Mouse (Mus musculus) kidney, embryonic 14.5 days (tissue): ENCODE data around the gene Pnpla6. TPM values are rescaled to one million over a fixed set of nuclear protein-coding genes. Genes with fewer than 3 reads are reported as not detected.
A peak's percentile ranks its signal among the peaks of the same experiment; 100 is the strongest.

Experiments used
- ATAC-seq: fragments of 200-750 bp; cut with Nextera tagmentation; 2 replicates; pipeline ENCODE4 v1.8.0; 2017; ENCODE audit warnings: moderate number of reproducible peaks, mild to moderate bottlenecking, moderate TSS enrichment, moderate library complexity; ENCODE audit not compliant: low FRiP score, low TSS enrichment
- H3K27ac ChIP-seq: fragments of 300-500 bp; sonication (generic); 2 replicates; pipeline ENCODE4 v1.5.1; 2014; ENCODE audit warnings: low read depth, mild to moderate bottlenecking, low read length, moderate library complexity, mixed read lengths
- H3K27me3 ChIP-seq: fragments of 300-500 bp; sonication (generic); 2 replicates; pipeline ENCODE4 v1.6.1; 2014; ENCODE audit warnings: mild to moderate bottlenecking, low read length; ENCODE audit not compliant: control insufficient read depth, insufficient read depth
- H3K36me3 ChIP-seq: fragments of 300-500 bp; sonication (generic); 2 replicates; pipeline ENCODE4 v1.6.1; 2014; ENCODE audit warnings: low read length, mixed read lengths; ENCODE audit not compliant: control insufficient read depth, insufficient read depth
- H3K4me1 ChIP-seq: fragments of 300-500 bp; sonication (generic); 2 replicates; pipeline ENCODE4 v1.6.1; 2014; ENCODE audit warnings: low read length, mixed read lengths; ENCODE audit not compliant: control insufficient read depth, insufficient read depth
- H3K4me2 ChIP-seq: fragments of 300-500 bp; sonication (generic); replicated peaks from 2 replicates; pipeline ENCODE4 v1.6.1; 2014; ENCODE audit warnings: low read depth, mild to moderate bottlenecking, low read length
- H3K4me3 ChIP-seq: fragments of 300-500 bp; sonication (generic); 2 replicates; pipeline ENCODE4 v1.5.1; 2014; ENCODE audit warnings: mild to moderate bottlenecking, low read length
- H3K9ac ChIP-seq: fragments of 300-500 bp; sonication (generic); 2 replicates; pipeline ENCODE4 v1.6.1; 2014; ENCODE audit warnings: low read depth, mild to moderate bottlenecking, low read length, moderate library complexity
- H3K9me3 ChIP-seq: fragments of 300-500 bp; sonication (generic); 2 replicates; pipeline ENCODE4 v1.6.1; 2016; ENCODE audit warnings: low read length; ENCODE audit not compliant: control insufficient read depth
- WGBS: fragments of 180-500 bp; shearing (Covaris S2); extraction: QIAGEN DNeasy Blood & Tissue Kit; methylation state at CpG from one replicate; pipeline ENCODE4 v1.1.7; 2014; 5-methylcytosine and 5-hydroxymethylcytosine counted together
- polyA plus RNA-seq: library from polyadenylated mRNA; unstranded; fragments of >200 nt; fragmentation: Nextera tagmentation; extraction: Ambion mirVana; gene quantifications from 2 replicates; pipeline ENCODE4 v1.2.1, GENCODE M21; 2014

The Pnpla6 gene
- polyA plus RNA-seq, 1 experiment from 2014 or later, result 25.6 TPM

DNA sequence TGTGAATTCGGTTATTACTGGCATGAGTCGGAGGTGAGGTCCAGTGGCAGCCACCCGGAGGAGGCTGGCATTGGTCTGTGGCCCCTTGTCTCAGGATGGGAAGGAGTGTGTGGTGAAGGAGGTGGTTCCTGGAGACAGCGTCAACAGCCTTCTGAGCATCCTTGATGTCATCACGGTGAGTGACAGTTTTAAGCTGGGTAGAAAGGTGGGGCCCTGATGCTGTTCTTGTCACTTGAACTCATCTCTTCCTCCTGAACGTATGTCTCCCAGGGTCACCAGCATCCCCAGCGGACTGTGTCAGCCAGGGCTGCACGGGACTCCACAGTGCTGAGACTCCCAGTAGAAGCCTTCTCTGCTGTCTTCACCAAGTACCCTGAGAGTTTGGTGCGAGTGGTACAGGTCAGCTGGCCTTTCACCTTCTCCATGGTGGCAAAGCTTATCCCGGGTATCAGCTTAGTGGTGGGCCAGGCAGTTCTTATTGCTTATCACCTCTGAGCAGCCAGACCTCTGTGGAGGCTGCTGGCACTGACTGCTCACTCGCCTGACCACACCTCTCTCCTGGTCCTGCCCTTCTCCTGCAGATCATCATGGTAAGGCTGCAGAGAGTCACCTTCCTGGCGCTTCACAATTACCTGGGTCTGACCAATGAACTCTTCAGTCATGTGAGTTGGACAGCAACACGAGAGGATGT, 7.0 kb downstream of the Pnpla6 start:
- WGBS, result 88% methylated on average over 13 of the region's 13 CpGs

DNA sequence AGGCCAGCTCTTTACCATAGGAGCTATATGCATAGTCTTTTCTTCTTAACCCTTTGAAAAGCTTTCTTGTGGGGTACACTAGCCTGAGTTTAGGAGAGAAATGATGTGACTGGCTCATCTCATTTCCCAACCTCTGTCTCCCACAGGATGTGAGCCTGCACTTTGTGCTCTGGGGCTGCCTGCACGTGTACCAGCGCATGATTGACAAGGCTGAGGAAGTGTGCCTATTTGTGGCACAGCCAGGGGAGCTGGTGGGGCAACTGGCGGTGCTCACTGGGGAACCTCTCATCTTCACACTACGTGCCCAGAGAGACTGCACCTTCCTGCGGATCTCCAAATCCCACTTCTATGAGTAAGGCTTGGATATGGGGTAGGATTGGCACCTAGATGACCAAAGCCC, 15.6 kb downstream of the Pnpla6 start:
- H3K9ac ChIP-seq, result no peak overlapping the region
- no peak overlapping the region for H3K4me3 ChIP-seq
- H3K4me1 ChIP-seq, result no peaks in the 10 kb centered on the region
- no peak for ATAC-seq
- H3K9me3 ChIP-seq, result no peaks in the 10 kb centered on the region
- no peak overlapping the region for H3K4me2 ChIP-seq
- no peaks in the 10 kb centered on the region for H3K27me3 ChIP-seq
- 97% methylated on average over 5 of the region's 5 CpGs for WGBS
- H3K36me3 ChIP-seq, result peaks cover 33% of the 10 kb centered on the region
- H3K27ac ChIP-seq, result no peak overlapping the region

More for the DNA sequence above, 7.0 kb downstream of the Pnpla6 start:
- Histone ChIP-seq H3K4me3 (no peak overlapping the region), H3K9ac (no peak overlapping the region), H3K27ac (no peak overlapping the region), H3K27me3 (no peaks in the 10 kb centered on the region), H3K4me1 (0 out of 2 replicates have a peak, but pooled peaks cover 4% of the 10 kb centered on the region), H3K9me3 (no peaks in the 10 kb centered on the region), H3K4me2 (no peak overlapping the region), H3K36me3 (peaks cover 41% of the 10 kb centered on the region)
- no peak for ATAC-seq

DNA sequence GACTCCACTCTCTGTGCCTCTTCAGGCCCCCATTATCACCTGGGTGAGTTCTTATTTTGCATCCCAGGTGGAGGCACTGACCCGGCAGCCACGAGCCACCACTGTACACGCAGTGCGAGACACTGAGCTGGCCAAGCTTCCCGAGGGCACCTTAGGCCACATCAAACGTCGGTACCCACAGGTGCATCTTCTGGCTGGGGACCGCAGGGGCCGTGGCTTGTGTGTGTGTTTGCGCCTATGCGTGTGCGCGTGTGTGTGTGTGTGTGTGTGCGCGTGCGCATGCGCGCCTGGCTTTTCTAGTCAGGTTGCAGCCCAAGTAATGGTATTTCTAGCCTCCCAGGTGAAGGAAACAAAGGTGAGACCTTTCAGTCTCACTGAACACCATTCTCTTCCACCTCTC, 16.8 kb downstream of the Pnpla6 start:
- no peak for ATAC-seq
- H3K9me3 ChIP-seq, result no peaks in the 10 kb centered on the region
- no peak overlapping the region for H3K9ac ChIP-seq
- H3K4me2 ChIP-seq, result no peak overlapping the region
- H3K27me3 ChIP-seq, result no peaks in the 10 kb centered on the region
- H3K36me3 ChIP-seq, result peaks cover 29% of the 10 kb centered on the region
- H3K27ac ChIP-seq, result no peak overlapping the region
- no peaks in the 10 kb centered on the region for H3K4me1 ChIP-seq
- no peak overlapping the region for H3K4me3 ChIP-seq
- 95% methylated on average over 18 of the region's 18 CpGs for WGBS

DNA sequence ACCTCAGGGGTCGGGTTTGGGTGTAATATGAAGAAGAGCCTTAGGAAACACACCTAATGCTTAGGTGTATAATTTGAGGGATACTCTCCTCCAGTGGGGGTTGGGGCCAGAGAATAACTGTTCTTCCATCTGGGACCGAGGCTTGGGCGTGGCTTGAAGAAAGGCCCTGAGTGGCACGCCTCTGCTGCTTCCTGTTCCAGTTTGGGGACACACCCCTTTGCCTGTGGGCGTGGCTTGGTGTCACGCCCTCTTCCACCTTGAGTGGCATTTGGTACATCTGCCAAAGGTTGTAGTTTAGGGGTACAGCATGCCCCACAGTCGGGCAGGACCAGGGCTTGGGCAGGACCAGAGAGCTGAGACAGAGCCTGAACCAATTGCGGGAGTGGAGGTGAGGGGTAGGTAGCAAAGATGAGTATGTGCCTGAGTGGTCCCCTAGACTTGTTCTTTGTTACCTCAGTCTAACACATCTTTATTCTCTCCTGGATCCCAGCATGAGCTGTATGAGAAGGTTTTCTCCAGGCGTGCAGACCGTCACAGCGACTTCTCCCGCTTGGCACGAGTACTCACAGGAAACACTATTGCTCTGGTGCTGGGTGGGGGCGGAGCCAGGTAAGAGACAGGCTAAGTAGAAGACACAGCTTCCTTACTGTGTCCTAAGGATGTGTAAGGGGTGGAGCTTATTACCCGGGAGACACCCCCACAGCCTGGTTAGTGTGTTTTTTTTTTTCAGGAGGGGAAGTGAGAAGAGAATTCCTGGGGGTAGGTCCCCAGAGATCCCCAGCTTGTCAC, 21.1 kb downstream of the Pnpla6 start:
- Histone ChIP-seq H3K27ac (no peak overlapping the region), H3K4me2 (no peak overlapping the region), H3K9ac (no peak overlapping the region), H3K27me3 (no peaks in the 10 kb centered on the region), H3K9me3 (no peaks in the 10 kb centered on the region), H3K36me3 (peaks cover 48% of the 10 kb centered on the region), H3K4me1 (no peaks in the 10 kb centered on the region), H3K4me3 (no peak overlapping the region)
- 64% methylated on average over 15 of the region's 15 CpGs for WGBS
- 0 out of 2 replicates have a peak, but pooled peaks have one; percentile 24 for ATAC-seq

DNA sequence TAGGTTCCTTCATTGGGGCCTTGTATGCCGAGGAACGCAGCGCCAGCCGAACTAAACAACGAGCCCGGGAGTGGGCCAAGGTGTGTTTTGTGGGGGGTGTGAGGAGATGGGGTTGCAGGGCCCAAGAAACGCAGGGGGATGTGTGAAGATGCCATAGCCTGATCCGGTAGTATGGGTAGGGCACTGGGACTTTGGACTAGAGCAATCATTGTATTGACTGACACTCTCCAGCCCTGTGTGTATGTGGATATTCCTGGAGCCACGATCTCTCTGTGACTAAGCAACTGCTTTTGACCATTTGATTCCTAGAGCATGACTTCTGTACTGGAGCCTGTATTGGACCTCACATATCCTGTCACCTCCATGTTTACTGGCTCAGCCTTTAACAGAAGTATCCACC, 21.8 kb downstream of the Pnpla6 start:
- Histone ChIP-seq H3K27me3 (no peaks in the 10 kb centered on the region), H3K4me3 (no peak overlapping the region), H3K27ac (no peak overlapping the region), H3K4me1 (no peaks in the 10 kb centered on the region), H3K9me3 (no peaks in the 10 kb centered on the region), H3K9ac (no peak overlapping the region), H3K36me3 (peaks cover 46% of the 10 kb centered on the region), H3K4me2 (no peak overlapping the region)
- 93% methylated on average over 9 of the region's 9 CpGs for WGBS
- ATAC-seq, result no peak

- Histone ChIP-seq H3K4me2 (no peak overlapping the region), H3K9ac (no peak overlapping the region), H3K36me3 (peaks cover 42% of the 10 kb centered on the region), H3K27me3 (no peaks in the 10 kb centered on the region), H3K9me3 (no peaks in the 10 kb centered on the region), H3K4me1 (no peaks in the 10 kb centered on the region), H3K27ac (no peak overlapping the region), H3K4me3 (no peak overlapping the region)
- no peak for ATAC-seq
- WGBS, result 83% methylated on average over 26 of the region's 26 CpGs
These were observed 22.5 kb downstream of the Pnpla6 start for GRCm38 (mm10) chr8:3537666-3538065.

- 89% methylated on average over 7 of the region's 7 CpGs for WGBS
- H3K27ac ChIP-seq, result no peak overlapping the region
- no peak for ATAC-seq
- H3K4me1 ChIP-seq, result no peaks in the 10 kb centered on the region
- no peak overlapping the region for H3K9ac ChIP-seq
- H3K27me3 ChIP-seq, result no peaks in the 10 kb centered on the region
- H3K4me3 ChIP-seq, result no peak overlapping the region
- no peaks in the 10 kb centered on the region for H3K9me3 ChIP-seq
- peaks cover 50% of the 10 kb centered on the region for H3K36me3 ChIP-seq
- no peak overlapping the region for H3K4me2 ChIP-seq
These were observed 24.0 kb downstream of the Pnpla6 start for GRCm38 (mm10) chr8:3539146-3539545.

DNA sequence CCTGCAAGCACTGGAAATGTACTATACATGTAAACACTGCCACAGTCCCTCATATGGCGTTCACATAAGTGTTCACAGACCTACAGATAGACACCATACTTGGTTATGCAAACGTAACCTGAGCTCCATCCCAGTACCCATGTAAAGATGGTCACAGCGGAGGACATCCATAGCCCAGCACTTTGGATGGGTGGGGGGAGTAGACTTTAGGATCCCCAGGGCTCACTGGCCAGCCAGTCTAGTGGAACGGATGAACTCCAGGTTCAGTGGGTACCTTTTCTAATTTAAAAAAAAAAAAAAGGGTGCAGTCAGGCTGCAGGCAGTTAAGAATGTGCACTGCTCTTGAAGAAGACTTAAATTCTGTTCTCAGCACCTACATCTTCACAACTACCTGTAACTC, 24.9 kb downstream of the Pnpla6 start:
- peaks cover 50% of the 10 kb centered on the region for H3K36me3 ChIP-seq
- H3K4me1 ChIP-seq, result no peaks in the 10 kb centered on the region
- no peak overlapping the region for H3K4me3 ChIP-seq
- H3K9me3 ChIP-seq, result peaks cover 2% of the 10 kb centered on the region; the same call in 1 of the 2 replicates
- no peak overlapping the region for H3K27ac ChIP-seq
- H3K4me2 ChIP-seq, result no peak overlapping the region
- no peak for ATAC-seq
- WGBS, result 86% methylated on average over 4 of the region's 4 CpGs
- H3K9ac ChIP-seq, result no peak overlapping the region
- H3K27me3 ChIP-seq, result no peaks in the 10 kb centered on the region

GRCm38 (mm10) chr8:3546511-3546910, 31.3 kb downstream of the Pnpla6 start:
- no peak overlapping the region for H3K27ac ChIP-seq
- H3K9ac ChIP-seq, result no peak overlapping the region
- no peak for ATAC-seq
- no peaks in the 10 kb centered on the region for H3K27me3 ChIP-seq
- 88% methylated on average over 2 of the region's 2 CpGs for WGBS
- peaks cover 6% of the 10 kb centered on the region; the same call in 1 of the 2 replicates for H3K9me3 ChIP-seq
- H3K4me2 ChIP-seq, result no peak overlapping the region
- H3K4me1 ChIP-seq, result no peaks in the 10 kb centered on the region
- H3K4me3 ChIP-seq, result no peak overlapping the region
- peaks cover 11% of the 10 kb centered on the region; the same call in 1 of the 2 replicates for H3K36me3 ChIP-seq
